Mouse (Mus musculus) CD4-positive, CD25-positive, alpha-beta regulatory T cell, adult 9 weeks (primary cell): ENCODE measurements around the gene H2-M3. TPM values are rescaled to one million over a fixed set of nuclear protein-coding genes. Genes with fewer than 3 reads are reported as not detected.

Source experiments
- polyA plus RNA-seq: library from polyadenylated mRNA; unstranded; fragments of 100-300 nt; shearing (Covaris generic); gene quantifications from one replicate; pipeline ENCODE4 v1.2.1, GENCODE M21; 2017

H2-M3 gene
- polyA plus RNA-seq: 132 TPM

DNA sequence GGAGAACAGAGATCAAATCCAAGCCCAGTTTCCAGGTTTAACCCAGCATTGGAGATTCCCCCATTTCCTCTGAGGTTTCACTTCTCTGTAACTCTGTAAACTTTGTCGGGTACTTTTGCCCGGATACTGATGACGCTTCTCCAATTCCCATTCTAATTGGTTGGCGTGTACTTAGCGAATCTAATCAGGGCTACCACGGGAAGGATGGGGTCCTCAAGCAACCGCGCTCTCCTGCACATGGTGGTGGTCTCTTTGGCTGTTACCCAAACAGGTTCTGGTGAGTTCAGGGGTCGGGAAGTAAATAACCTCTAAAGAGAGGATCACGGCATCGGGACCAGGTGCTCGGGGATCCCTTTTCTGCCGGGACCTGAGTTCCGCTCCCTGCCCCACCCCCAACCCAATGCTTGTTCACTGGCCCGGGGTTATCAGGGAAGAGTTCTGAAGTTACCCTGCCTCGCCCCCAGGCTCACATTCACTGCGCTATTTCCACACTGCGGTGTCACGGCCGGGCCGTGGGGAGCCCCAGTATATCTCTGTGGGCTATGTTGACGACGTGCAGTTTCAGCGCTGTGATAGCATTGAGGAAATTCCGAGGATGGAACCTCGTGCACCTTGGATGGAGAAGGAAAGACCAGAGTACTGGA, at the start of gene H2-M3:
Gene H2-M3 (plus strand): TSS at position 163 of the 644 bp plus-strand sequence.

DNA sequence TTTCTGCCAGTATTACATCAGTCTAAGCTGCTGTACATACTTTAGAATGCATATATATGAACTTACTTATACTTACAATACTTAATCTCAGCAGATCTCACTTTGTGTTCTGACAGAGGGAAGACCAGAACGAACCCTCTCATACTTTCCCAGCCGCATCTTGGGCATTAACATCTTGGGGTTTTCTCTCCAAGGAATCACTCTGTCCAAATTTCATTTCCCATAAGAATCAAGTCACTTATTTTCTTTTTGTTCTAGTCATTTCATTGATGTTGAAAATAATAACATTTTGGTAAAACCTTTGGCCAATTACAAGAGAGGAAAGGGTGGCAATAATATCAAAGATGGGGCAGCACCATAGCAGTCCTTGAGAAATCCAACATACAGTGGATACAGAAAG, 32.8 kb upstream of the H2-M3 start, which contains the start of gene Olfr97:
Gene Olfr97 (minus strand): TSS at position 101 of the 400 bp plus-strand sequence.

DNA sequence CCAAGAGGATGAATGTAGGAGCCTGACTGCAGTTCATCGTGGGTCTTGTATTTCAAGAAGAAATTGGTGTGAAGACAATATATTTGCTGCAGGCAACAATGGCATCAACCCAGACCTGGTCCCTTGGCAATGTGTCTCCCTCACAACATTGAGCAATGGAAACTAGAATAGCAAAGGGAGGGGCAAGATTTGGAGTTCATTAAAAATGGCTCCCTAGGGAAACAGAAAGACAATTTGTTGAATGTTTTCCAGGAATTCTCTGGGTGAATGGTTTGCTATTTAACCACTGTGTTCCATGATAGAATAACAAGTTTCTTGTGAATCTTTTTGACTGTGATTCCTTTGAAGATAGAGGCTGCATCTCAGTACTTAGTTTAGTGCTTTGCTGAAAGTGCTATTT, 6.4 kb upstream of the H2-M3 start, which contains the start of gene Olfr98:
Gene Olfr98 (minus strand): TSS at position 124 of the 400 bp plus-strand sequence.

DNA sequence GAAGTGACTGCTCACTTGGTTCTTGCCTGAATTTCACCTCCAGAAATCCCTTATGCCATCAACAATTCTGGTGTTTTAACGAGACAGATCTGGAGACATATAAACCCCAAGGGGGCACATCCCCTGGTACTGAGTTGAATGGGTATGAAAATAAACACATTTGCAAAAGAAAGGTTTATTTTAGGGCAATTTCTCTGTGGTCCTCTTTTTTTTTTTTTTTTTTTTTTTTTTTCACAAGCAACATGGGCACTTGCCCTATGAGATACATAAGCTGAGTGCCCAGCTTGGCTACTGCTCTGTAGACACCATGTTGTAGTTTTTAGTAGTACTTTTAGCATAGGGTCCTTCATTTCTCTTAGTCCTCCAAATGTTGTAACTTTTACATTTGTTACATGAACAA, 13.3 kb downstream of the H2-M3 start, which contains the start of gene Olfr99:
Gene Olfr99 (minus strand): TSS at position 101 of the 400 bp plus-strand sequence.

DNA sequence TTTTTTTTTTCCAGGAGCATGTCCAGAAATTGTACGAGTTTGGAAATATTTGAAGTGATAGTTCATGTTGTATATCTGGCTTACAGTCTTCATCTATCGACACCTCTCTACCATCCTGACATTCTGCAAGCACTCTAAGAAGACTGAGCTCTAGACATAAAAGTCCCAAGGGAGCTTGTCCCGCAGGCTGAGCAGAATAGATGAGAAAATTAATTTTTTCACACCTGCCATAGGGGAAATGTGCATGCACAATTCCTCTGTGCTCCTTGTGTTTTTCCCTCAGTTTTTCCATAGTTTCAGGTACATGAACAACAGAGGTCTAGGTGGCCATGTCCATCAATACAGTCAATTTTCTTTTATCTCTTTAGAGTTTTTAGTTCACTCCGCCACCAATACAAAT, 34.2 kb downstream of the H2-M3 start, which contains the start of gene Olfr101:
Gene Olfr101 (minus strand): TSS at position 101 of the 400 bp plus-strand sequence.

DNA sequence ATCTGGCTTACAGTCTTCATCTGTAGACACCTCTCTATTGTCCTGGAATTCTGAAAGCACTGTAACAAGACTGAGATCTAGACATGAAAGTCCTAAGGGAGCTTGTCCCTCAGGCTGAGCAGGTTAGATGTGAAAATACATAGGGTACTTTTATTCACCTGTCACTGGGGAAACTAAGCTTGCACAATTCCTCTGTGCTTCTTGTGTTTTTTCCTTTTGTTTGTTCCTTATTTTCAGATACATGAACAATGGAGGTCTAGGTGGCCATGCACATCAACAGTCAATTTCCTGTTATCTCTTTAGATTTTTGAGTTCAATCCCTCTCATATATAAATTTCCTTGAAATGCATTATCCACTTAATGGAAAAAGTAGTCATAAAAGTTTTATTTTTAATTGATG, 46.9 kb downstream of the H2-M3 start, which contains the start of gene Olfr102:
Gene Olfr102 (minus strand): TSS at position 101 of the 400 bp plus-strand sequence.

Other genes starting within 250 kb of the H2-M3 start
- not detected for gene Mog, start 246.8 kb upstream of the H2-M3 start, polyA plus RNA-seq
- 10.5 TPM for gene Gabbr1, start 224.3 kb upstream of the H2-M3 start, polyA plus RNA-seq
- 0.09 TPM for gene Olfr90, start 181.7 kb upstream of the H2-M3 start, polyA plus RNA-seq
- gene Olfr91, start 171.9 kb upstream of the H2-M3 start, polyA plus RNA-seq: not detected
- gene Olfr92, start 150.1 kb upstream of the H2-M3 start, polyA plus RNA-seq: not detected
- gene Olfr93, start 108.7 kb upstream of the H2-M3 start, polyA plus RNA-seq: not detected
- gene Ubd, start 76.3 kb upstream of the H2-M3 start, polyA plus RNA-seq: 0.30 TPM
- not detected for gene Olfr94, start 69.2 kb upstream of the H2-M3 start, polyA plus RNA-seq
- not detected for gene Olfr95, start 57.1 kb upstream of the H2-M3 start, polyA plus RNA-seq
- not detected for gene Olfr96, start 50.1 kb upstream of the H2-M3 start, polyA plus RNA-seq
- not detected for gene Olfr97, start 32.9 kb upstream of the H2-M3 start, polyA plus RNA-seq
- gene Olfr98, start 6.5 kb upstream of the H2-M3 start, polyA plus RNA-seq: not detected
- gene Olfr99, start 13.2 kb downstream of the H2-M3 start, polyA plus RNA-seq: 3.7 TPM
- not detected for gene Olfr101, start 34.1 kb downstream of the H2-M3 start, polyA plus RNA-seq
- not detected for gene Olfr102, start 46.8 kb downstream of the H2-M3 start, polyA plus RNA-seq
- not detected for gene Olfr103, start 69.5 kb downstream of the H2-M3 start, polyA plus RNA-seq
- gene Olfr104-ps, start 89.4 kb downstream of the H2-M3 start, polyA plus RNA-seq: not detected
- 0.07 TPM for gene Olfr105-ps, start 108.8 kb downstream of the H2-M3 start, polyA plus RNA-seq
- not detected for gene Olfr106-ps, start 120.2 kb downstream of the H2-M3 start, polyA plus RNA-seq
- gene Olfr107, start 129.0 kb downstream of the H2-M3 start, polyA plus RNA-seq: not detected
- gene Olfr108, start 175.3 kb downstream of the H2-M3 start, polyA plus RNA-seq: not detected
- not detected for gene Olfr109, start 188.7 kb downstream of the H2-M3 start, polyA plus RNA-seq
- 0.27 TPM for gene H2-M2, start 213.3 kb downstream of the H2-M3 start, polyA plus RNA-seq
- gene Olfr110, start 222.2 kb downstream of the H2-M3 start, polyA plus RNA-seq: not detected
- gene Olfr111, start 237.8 kb downstream of the H2-M3 start, polyA plus RNA-seq: not detected